Mouse (Mus musculus): Measurements from ENCODE around the gene Creb3.

- no peak for TF ChIP-seq CTCF (conservative IDR thresholded peaks at IDR 0.05; ENCODE audit: insufficient read depth, insufficient read length, low read depth, low read length)
- TF ChIP-seq POLR2A (IDR thresholded peaks at IDR 0.05; ENCODE audit: low read depth, low read length) = no peak
These were observed 49.5 kb upstream of the Creb3 start for GRCm38 (mm10) chr4:43512653-43513052.
